9 mouse cellular contexts compared by ENCODE assay signal in genomic region chr13:114791511-114791910, GRCm38 (mm10). TPM values are rescaled to one million over a fixed set of nuclear protein-coding genes. Genes with fewer than 3 reads are reported as not detected.
A peak's percentile ranks its signal among the peaks of the same experiment; 100 is the strongest.
DNase-seq lines count a peak whose midpoint lies in the region; ATAC-seq and TF ChIP-seq lines count a peak whose summit lies in the region.
"Had no signal": no experiment of that assay in that cellular context is flagged by ENCODE, and none has a peak within 500 bp of the region (broad histone marks: within the 10 kb centered on the region; RNA-seq: fewer than 3 reads in every experiment).

No protein-coding gene starts in this region.

- H3K9ac ChIP-seq in forebrain, embryonic 14.5 days (ENCODE audit: low read length): no peak overlapping the region
- no peak overlapping the region for H3K9ac ChIP-seq in forebrain, embryonic 11.5 days (ENCODE audit: low read length)
- H3K9ac ChIP-seq in CH12.LX (ENCODE audit: insufficient read depth, low read depth): no peak overlapping the region

- DNase-seq in forebrain, embryonic 14.5 days (ENCODE audit: low spot score): peak; percentile 67
- no peak for DNase-seq in forebrain, embryonic 11.5 days (ENCODE audit: low spot score)
- DNase-seq in layer of hippocampus, adult 11-12 months (ENCODE audit: low spot score): peak; percentile 45
- no peak for DNase-seq in layer of hippocampus, adult 8-10 months (ENCODE audit: low spot score in 2 of 2)
- no peak for DNase-seq in CH12.LX (ENCODE audit: extremely low read depth)
- DNase-seq in embryo, embryonic 10.5 days (ENCODE audit: low spot score): peak; percentile 46
- DNase-seq in spleen, adult 18-20 months: no peak
- DNase-seq in thymus, postnatal 25 days: no peak
- DNase-seq: gastrocnemius, postnatal 36 days had no signal

- no peaks in the 10 kb centered on the region for H3K9me3 ChIP-seq in forebrain, embryonic 14.5 days (replicated peaks; ENCODE audit: control insufficient read depth, low read length)
- no peaks in the 10 kb centered on the region for H3K9me3 ChIP-seq in forebrain, embryonic 11.5 days (ENCODE audit: control insufficient read depth, low read length)
- H3K9me3 ChIP-seq in CH12.LX (replicated peaks; ENCODE audit: low read length): no peaks in the 10 kb centered on the region

- H3K36me3 ChIP-seq in forebrain, embryonic 14.5 days (ENCODE audit: control insufficient read depth, insufficient read depth, low read length): no peaks in the 10 kb centered on the region
- no peaks in the 10 kb centered on the region for H3K36me3 ChIP-seq in forebrain, embryonic 11.5 days (ENCODE audit: control insufficient read depth, insufficient read depth, low read length)
- no peaks in the 10 kb centered on the region for H3K36me3 ChIP-seq in CH12.LX (replicated peaks in 1 of 2; ENCODE audit: control insufficient read depth in 1 of 2, insufficient read depth in 1 of 2, low read length in 1 of 2)

- no peak overlapping the region for H3K4me3 ChIP-seq in forebrain, embryonic 14.5 days (ENCODE audit: low read depth, low read length)
- H3K4me3 ChIP-seq in forebrain, embryonic 11.5 days (ENCODE audit: low read depth, low read length): no peak overlapping the region
- no peak overlapping the region for H3K4me3 ChIP-seq in CH12.LX (replicated peaks in 1 of 3; ENCODE audit: low read depth in 2 of 3, low read length in 2 of 3, poor library complexity in 1 of 3)

- TF ChIP-seq RAD21 in CH12.LX (IDR thresholded peaks at IDR 0.05; ENCODE audit: low read depth, low read length): peak; percentile 36

- H3K27ac ChIP-seq in forebrain, embryonic 14.5 days (ENCODE audit: low read depth, low read length): no peak overlapping the region
- no peak overlapping the region for H3K27ac ChIP-seq in forebrain, embryonic 11.5 days (ENCODE audit: low read depth, low read length)
- H3K27ac ChIP-seq in CH12.LX (ENCODE audit: insufficient read depth, low read depth): no peak overlapping the region

- H3K4me2 ChIP-seq in forebrain, embryonic 14.5 days (ENCODE audit: low read length): no peak overlapping the region
- no peak overlapping the region for H3K4me2 ChIP-seq in forebrain, embryonic 11.5 days (ENCODE audit: low read depth, low read length, severe bottlenecking)
- H3K4me2 ChIP-seq in CH12.LX (ENCODE audit: insufficient read depth, low read depth, poor library complexity, severe bottlenecking): no peak overlapping the region

- H3K27me3 ChIP-seq in forebrain, embryonic 14.5 days (replicated peaks; ENCODE audit: control insufficient read depth, insufficient read depth, low read length): no peaks in the 10 kb centered on the region
- H3K27me3 ChIP-seq in forebrain, embryonic 11.5 days (ENCODE audit: control insufficient read depth, insufficient read depth, low read length): no peaks in the 10 kb centered on the region
- no peaks in the 10 kb centered on the region for H3K27me3 ChIP-seq in CH12.LX (replicated peaks)

- in situ Hi-C loops in CH12.LX (cut with MboI; ENCODE audit: low pct_ligation_motif_present, low pct_unique_long_range_greater_than_20kb, low sequenced_read_pairs): loop anchor here (25.0 kb wide), 1 partner anchor 904 kb away; no protein-coding TSS in a partner anchor

- no peaks in the 10 kb centered on the region for H3K4me1 ChIP-seq in forebrain, embryonic 14.5 days (ENCODE audit: control insufficient read depth, insufficient read depth, low read length)
- H3K4me1 ChIP-seq in forebrain, embryonic 11.5 days (replicated peaks; ENCODE audit: control insufficient read depth, insufficient read depth, low read length): no peaks in the 10 kb centered on the region
- H3K4me1 ChIP-seq in CH12.LX (ENCODE audit: control insufficient read depth in 1 of 2, insufficient read depth in 2 of 2): peaks cover 0 to 8% of the 10 kb centered on the region in 2 experiments; a peak in 2 of 4 replicates

- WGBS in forebrain, embryonic 14.5 days: 83% methylated on average over 1 of the region's 1 CpGs
- WGBS in forebrain, embryonic 11.5 days: 86% methylated on average over 1 of the region's 1 CpGs

- no peaks in the 10 kb centered on the region for H3K79me2 ChIP-seq in CH12.LX (replicated peaks; ENCODE audit: control insufficient read depth, extremely low read depth, insufficient read depth, poor library complexity, severe bottlenecking)

- no peak for TF ChIP-seq POLR2A in CH12.LX (IDR thresholded peaks at IDR 0.05; ENCODE audit: low read depth, low read length)

- no peak for ATAC-seq in forebrain, embryonic 14.5 days
- no peak for ATAC-seq in forebrain, embryonic 11.5 days (replicated peaks; ENCODE audit: low FRiP score)

- no peak for TF ChIP-seq EP300 in CH12.LX (IDR thresholded peaks at IDR 0.05; ENCODE audit: low read length)

- dilution Hi-C loops in CH12.LX (cut with MboI; ENCODE audit: extremely low pct_ligation_motif_present, extremely low pct_unique_long_range_greater_than_20kb, low sequenced_read_pairs): no loop called here

- TF ChIP-seq CTCF in CH12.LX (conservative IDR thresholded peaks at IDR 0.05 in 1 of 2, IDR thresholded peaks at IDR 0.05 in 1 of 2; ENCODE audit: low read depth in 2 of 2, low read length in 2 of 2): peak in 1 of 2 experiments; percentile 51; a peak in 2 of 4 replicates

TF ChIP-seq in CH12.LX, 34 proteins besides CTCF, POLR2A, EP300 and RAD21:
- TF ChIP-seq SIN3A (IDR thresholded peaks at IDR 0.05; ENCODE audit: low read length) (no peak), JUND (conservative IDR thresholded peaks at IDR 0.05; ENCODE audit: low read depth, low read length) (no peak), TCF12 (IDR thresholded peaks at IDR 0.05; ENCODE audit: low read depth, low read length) (no peak), ETS1 (conservative IDR thresholded peaks at IDR 0.05; ENCODE audit: low read depth, low read length) (no peak), CHD2 (IDR thresholded peaks at IDR 0.05; ENCODE audit: low read length) (no peak), SMC3 (IDR thresholded peaks at IDR 0.05; ENCODE audit: low read depth, low read length) (peak; percentile 13; the same call in 1 of the 2 replicates), POLR2AphosphoS2 (IDR thresholded peaks at IDR 0.05; ENCODE audit: low read depth, low read length) (no peak), NELFE (IDR thresholded peaks at IDR 0.05; ENCODE audit: low read depth, low read length) (no peak)
TF ChIP-seq in CH12.LX: peak in this region for 1.

RNA-seq across cellular contexts. Expression of gene Mocs2, which starts 26.5 kb away (rescaled TPM):
- 120 and 129 TPM in 2 replicates for polyA plus RNA-seq in forebrain, embryonic 14.5 days (2014; fragmentation: Nextera tagmentation; extraction: Ambion mirVana)
- 74.6 and 81.7 TPM in 2 replicates for polyA plus RNA-seq in forebrain, embryonic 11.5 days (2014; fragmentation: Nextera tagmentation; extraction: Ambion mirVana)
- total RNA-seq in layer of hippocampus, adult 8-10 months (2022): 100 to 1,000 TPM in 1 of 4 experiments, 10 to 100 TPM in 3; 75.4 to 105 (median 93.1) TPM
- 34.9 and 39.3 TPM in 2 replicates for total RNA-seq in CH12.LX (2012; rRNA removed)
- total RNA-seq in CH12.LX (2014; rRNA removed): 38.1 and 41.0 TPM in 2 replicates
- 29.3 and 29.4 TPM in 2 replicates for polyA plus RNA-seq in CH12.LX (2012; ENCODE audit: insufficient read length, low read depth)

Comparison
In these comparisons a context has a peak if more than half of its experiments do, and no peak if none do; other contexts are left out.
1. DNase-seq: peak in forebrain, embryonic 14.5 days (single experiment), layer of hippocampus, adult 11-12 months (single experiment) and embryo, embryonic 10.5 days (single experiment); none in forebrain, embryonic 11.5 days (single experiment), layer of hippocampus, adult 8-10 months (0 of 2), CH12.LX (single experiment), spleen, adult 18-20 months (0 of 2) and thymus, postnatal 25 days (single experiment).